Mouse (Mus musculus): ENCODE data around the gene Dgke. TPM values are rescaled to one million over a fixed set of nuclear protein-coding genes. Genes with fewer than 3 reads are reported as not detected.

Dgke gene
- polyA plus RNA-seq, 1 experiment from 2014 or later = 17.5 TPM

DNA sequence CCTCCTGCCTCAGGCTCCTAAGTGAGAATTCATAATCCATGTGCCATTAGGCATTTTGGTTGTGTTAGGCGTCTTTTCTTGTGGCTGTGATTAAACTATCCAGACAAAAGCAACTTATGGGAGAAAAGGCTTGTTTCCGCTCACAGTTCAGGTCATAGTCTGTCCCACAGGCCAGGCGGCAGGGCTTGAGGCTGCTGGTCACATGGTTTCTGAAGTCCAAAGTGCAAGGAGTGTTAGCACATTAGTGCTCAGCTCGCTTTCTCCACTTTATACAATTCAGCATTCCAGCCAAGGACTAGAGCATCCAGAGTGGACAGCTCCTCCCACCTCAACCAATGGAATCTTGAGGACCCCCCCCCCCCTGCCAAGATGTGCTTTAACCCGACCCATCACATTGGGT lies 54.4 kb downstream of the Dgke start:
- H3K4me3 ChIP-seq (replicated peaks) = no peak overlapping the region
- H3K9ac ChIP-seq (replicated peaks) = no peak overlapping the region
- ATAC-seq (ENCODE audit: low FRiP score) = no peak
- H3K9me3 ChIP-seq (replicated peaks) = no peaks in the 10 kb centered on the region
- no peak overlapping the region for H3K4me2 ChIP-seq
- no peaks in the 10 kb centered on the region for H3K36me3 ChIP-seq
- WGBS = 92% methylated on average over 5 of the region's 5 CpGs
- H3K4me1 ChIP-seq = no peaks in the 10 kb centered on the region
- no peaks in the 10 kb centered on the region for H3K27me3 ChIP-seq (replicated peaks)
- H3K27ac ChIP-seq (replicated peaks) = no peak overlapping the region

DNA sequence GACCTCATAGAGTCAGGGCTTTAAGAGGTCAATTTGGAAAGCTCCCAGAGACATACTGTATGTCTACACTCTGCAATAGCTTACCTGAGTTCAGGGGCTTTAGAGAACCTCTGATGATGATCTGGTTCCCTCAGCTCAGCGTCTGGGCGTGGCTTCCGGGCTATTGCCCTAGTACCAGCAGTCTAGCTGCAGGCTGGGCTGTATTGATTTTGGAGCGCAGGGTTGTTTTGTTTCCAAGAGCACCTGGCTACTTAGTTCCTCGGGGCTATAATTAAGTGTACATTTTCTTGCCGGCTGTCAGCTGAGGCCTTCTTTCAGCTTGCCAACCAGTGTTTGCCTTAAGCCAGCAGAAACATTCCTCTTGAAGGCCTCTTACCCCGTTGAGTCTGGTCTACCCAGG lies 57.2 kb downstream of the Dgke start:
- no peaks in the 10 kb centered on the region for H3K36me3 ChIP-seq
- WGBS = 81% methylated on average over 7 of the region's 7 CpGs
- no peaks in the 10 kb centered on the region for H3K4me1 ChIP-seq
- no peak overlapping the region for H3K4me2 ChIP-seq
- no peak overlapping the region for H3K9ac ChIP-seq (replicated peaks)
- no peaks in the 10 kb centered on the region for H3K9me3 ChIP-seq (replicated peaks)
- no peak overlapping the region for H3K4me3 ChIP-seq (replicated peaks)
- no peak overlapping the region for H3K27ac ChIP-seq (replicated peaks)
- ATAC-seq (ENCODE audit: low FRiP score) = no peak
- H3K27me3 ChIP-seq (replicated peaks) = no peaks in the 10 kb centered on the region

DNA sequence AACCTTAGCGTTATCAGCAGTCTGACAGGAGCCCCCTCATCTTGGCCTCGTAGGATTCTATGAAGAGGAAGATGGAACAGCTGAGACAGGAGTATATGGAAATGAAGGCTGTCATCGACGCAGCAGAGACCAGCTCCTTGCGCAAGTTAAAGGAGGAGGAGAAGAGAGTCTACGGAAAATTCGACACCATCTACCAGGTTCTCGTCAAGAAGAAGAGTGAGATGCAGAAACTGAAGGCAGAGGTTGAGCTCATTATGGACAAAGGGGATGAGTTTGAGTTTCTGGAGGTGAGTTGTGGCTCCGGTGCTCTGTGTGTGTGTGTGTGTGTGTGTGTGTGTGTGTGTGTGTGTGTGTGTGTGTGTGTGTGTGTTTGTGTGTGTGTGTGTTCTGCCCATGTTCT lies 57.6 kb downstream of the Dgke start:
- ATAC-seq (ENCODE audit: low FRiP score) = no peak
- H3K27ac ChIP-seq (replicated peaks) = no peak overlapping the region
- no peak overlapping the region for H3K9ac ChIP-seq (replicated peaks)
- H3K4me2 ChIP-seq = no peak overlapping the region
- H3K4me1 ChIP-seq = no peaks in the 10 kb centered on the region
- WGBS = 92% methylated on average over 9 of the region's 9 CpGs
- no peaks in the 10 kb centered on the region for H3K9me3 ChIP-seq (replicated peaks)
- H3K36me3 ChIP-seq = no peaks in the 10 kb centered on the region
- H3K4me3 ChIP-seq (replicated peaks) = no peak overlapping the region
- no peaks in the 10 kb centered on the region for H3K27me3 ChIP-seq (replicated peaks)

DNA sequence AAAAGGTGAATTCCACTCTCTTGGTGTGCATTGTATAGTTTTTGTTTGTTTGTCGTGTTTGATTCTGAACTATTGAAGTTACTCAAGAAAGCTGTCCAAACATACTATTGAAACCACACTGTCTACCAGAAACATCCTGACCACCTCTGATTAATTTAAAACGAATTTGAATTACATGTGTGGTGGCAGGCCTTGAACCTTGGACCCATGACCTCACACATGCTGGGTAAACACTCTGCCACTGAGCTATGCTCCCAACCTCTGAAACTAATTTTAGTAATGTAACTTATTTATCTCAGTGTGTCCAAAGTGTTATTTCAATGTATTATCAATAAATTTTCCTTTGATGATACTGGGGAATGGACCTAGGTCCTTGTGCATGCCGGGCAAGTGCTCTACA lies 59.1 kb downstream of the Dgke start:
- H3K4me1 ChIP-seq = 0 out of 2 replicates have a peak, but pooled peaks cover 3% of the 10 kb centered on the region
- H3K27ac ChIP-seq (replicated peaks) = no peak overlapping the region
- no peak overlapping the region for H3K4me3 ChIP-seq (replicated peaks)
- H3K27me3 ChIP-seq (replicated peaks) = no peaks in the 10 kb centered on the region
- ATAC-seq (ENCODE audit: low FRiP score) = no peak
- H3K4me2 ChIP-seq = no peak overlapping the region
- no peak overlapping the region for H3K9ac ChIP-seq (replicated peaks)
- WGBS = 88% methylated on average over 3 of the region's 3 CpGs
- H3K9me3 ChIP-seq (replicated peaks) = no peaks in the 10 kb centered on the region
- no peaks in the 10 kb centered on the region for H3K36me3 ChIP-seq

DNA sequence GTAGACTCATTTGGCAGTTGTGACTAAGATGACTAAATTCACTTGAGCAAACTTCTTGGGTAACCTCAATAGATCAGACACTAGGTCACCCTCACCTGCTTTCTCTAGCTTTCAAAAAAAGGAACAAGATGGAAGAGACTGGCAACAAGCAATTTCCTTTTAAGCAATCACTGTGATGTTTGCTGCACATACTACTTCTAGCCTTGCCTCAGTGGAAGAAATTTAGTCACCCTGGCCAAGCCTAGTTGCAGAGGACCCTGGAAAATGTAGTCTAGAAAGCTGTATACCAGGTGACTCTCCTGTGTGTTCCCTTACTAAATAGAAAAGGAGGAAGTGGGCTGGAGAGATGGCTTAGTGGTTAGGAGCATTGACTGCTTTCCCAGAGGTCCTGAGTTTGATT lies 60.2 kb downstream of the Dgke start:
- Histone ChIP-seq H3K4me3 (replicated peaks) (no peak overlapping the region), H3K27me3 (replicated peaks) (no peaks in the 10 kb centered on the region), H3K36me3 (no peaks in the 10 kb centered on the region), H3K27ac (replicated peaks) (no peak overlapping the region), H3K9ac (replicated peaks) (no peak overlapping the region), H3K9me3 (replicated peaks) (no peaks in the 10 kb centered on the region), H3K4me1 (0 out of 2 replicates have a peak, but pooled peaks cover 3% of the 10 kb centered on the region), H3K4me2 (no peak overlapping the region)
- ATAC-seq (ENCODE audit: low FRiP score) = no peak

DNA sequence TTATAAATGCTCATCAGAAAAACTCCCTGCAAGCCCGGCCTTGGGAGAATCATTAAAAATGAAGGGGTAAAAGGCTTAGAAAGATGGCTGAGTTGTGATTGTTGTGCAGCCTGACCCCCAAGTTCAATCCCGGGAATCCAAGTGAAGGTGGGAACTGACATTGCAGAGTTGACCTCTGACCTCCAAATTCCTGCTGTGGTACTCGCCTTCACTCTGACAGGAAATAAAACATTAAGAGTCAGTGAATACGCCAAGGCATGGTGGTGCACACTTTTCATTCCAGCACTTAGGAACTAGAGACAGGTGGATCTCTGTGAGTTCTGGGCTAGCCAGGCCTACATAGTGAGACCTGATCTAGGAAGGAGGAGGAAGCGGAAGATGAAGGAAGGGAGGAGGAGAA lies 61.2 kb downstream of the Dgke start:
- no peak for ATAC-seq (ENCODE audit: low FRiP score)
- H3K36me3 ChIP-seq = no peaks in the 10 kb centered on the region
- peaks cover 1% of the 10 kb centered on the region; the same call in 1 of the 2 replicates for H3K27me3 ChIP-seq (replicated peaks)
- no peaks in the 10 kb centered on the region for H3K9me3 ChIP-seq (replicated peaks)
- 0 out of 2 replicates have a peak, but pooled peaks cover 3% of the 10 kb centered on the region for H3K4me1 ChIP-seq
- no peak overlapping the region for H3K4me3 ChIP-seq (replicated peaks)
- H3K4me2 ChIP-seq = no peak overlapping the region
- 80% methylated on average over 5 of the region's 5 CpGs for WGBS
- no peak overlapping the region for H3K27ac ChIP-seq (replicated peaks)
- no peak overlapping the region for H3K9ac ChIP-seq (replicated peaks)

DNA sequence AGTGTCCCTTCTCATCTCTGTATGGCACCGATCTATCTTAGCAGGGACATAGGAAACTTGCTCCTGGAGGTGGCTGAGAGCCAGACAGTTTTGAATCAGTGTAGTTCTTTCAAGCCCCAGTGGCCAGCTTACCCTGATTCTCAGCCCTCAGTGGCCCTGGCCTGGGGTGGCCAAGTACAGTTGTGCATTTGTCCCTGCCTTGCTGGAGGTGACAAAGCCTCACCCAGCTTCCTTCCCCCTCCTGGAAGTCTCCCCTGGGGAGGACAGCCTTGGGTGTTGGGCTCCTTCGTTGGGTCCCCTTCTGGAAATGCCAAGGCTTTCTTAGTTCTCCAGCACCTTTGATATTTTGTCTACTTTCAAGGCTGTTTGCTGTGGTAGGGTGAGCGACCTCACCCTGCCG lies 62.9 kb downstream of the Dgke start:
- Histone ChIP-seq H3K4me1 (peaks cover 10% of the 10 kb centered on the region), H3K36me3 (no peaks in the 10 kb centered on the region), H3K27me3 (replicated peaks) (peaks cover 19% of the 10 kb centered on the region), H3K4me2 (no peak overlapping the region), H3K9me3 (replicated peaks) (no peaks in the 10 kb centered on the region), H3K27ac (replicated peaks) (no peak overlapping the region), H3K4me3 (replicated peaks) (no peak overlapping the region), H3K9ac (replicated peaks) (no peak overlapping the region)
- WGBS = 78% methylated on average over 4 of the region's 4 CpGs
- ATAC-seq (ENCODE audit: low FRiP score) = no peak

DNA sequence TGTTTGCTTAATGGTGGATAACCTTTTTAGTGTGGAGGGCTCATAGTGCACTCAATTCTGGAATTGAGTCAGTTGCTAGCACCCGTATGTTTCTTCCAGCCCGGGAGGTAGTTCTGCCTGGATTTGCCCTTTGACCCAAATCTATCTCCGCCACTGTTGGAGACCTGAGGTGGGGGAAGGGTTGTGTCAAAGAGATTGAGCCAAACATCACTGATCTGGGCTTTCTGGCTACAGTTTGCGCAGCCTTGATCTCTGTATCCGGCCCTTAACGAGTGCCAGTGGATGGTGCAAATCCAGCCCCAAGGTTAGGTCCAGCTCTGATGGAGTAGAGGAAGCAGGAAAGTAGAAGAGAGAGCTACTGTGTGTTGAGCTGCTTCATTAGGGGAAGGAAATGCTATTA lies 63.6 kb downstream of the Dgke start:
- Histone ChIP-seq H3K4me1 (peaks cover 10% of the 10 kb centered on the region), H3K9ac (replicated peaks) (no peak overlapping the region), H3K36me3 (no peaks in the 10 kb centered on the region), H3K9me3 (replicated peaks) (no peaks in the 10 kb centered on the region), H3K27me3 (replicated peaks) (peaks cover 19% of the 10 kb centered on the region), H3K4me2 (peak overlapping the region; percentile 17; the same call in 1 of the 2 replicates), H3K27ac (replicated peaks) (no peak overlapping the region), H3K4me3 (replicated peaks) (no peak overlapping the region)
- ATAC-seq (ENCODE audit: low FRiP score) = no peak
- 78% methylated on average over 6 of the region's 6 CpGs for WGBS

DNA sequence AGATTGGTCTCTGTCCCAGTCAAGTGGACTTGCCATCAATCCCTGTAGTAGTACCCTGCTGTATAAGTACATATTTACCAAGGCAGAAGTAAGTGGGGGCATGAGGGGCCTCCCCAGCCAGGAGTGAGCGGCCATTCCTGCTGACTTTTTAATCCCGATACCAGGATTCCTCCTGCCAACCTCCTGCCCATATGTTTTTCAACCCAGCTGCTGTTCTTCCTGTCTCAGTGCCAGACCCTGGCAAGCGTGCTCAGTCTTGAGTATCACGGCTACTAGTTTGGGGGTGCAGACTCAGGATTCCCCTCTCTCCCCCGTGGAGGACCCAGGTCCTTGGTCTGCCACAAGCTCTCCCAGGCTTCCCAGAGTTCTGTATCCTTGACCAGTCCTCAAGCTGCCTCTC lies 64.0 kb downstream of the Dgke start:
- no peak for ATAC-seq (ENCODE audit: low FRiP score)
- 71% methylated on average over 5 of the region's 5 CpGs for WGBS
- Histone ChIP-seq H3K36me3 (no peaks in the 10 kb centered on the region), H3K9me3 (replicated peaks) (no peaks in the 10 kb centered on the region), H3K4me3 (replicated peaks) (no peak overlapping the region), H3K4me2 (peak overlapping the region; percentile 17), H3K27ac (replicated peaks) (no peak overlapping the region), H3K9ac (replicated peaks) (no peak overlapping the region), H3K4me1 (peaks cover 10% of the 10 kb centered on the region), H3K27me3 (replicated peaks) (peaks cover 19% of the 10 kb centered on the region)

DNA sequence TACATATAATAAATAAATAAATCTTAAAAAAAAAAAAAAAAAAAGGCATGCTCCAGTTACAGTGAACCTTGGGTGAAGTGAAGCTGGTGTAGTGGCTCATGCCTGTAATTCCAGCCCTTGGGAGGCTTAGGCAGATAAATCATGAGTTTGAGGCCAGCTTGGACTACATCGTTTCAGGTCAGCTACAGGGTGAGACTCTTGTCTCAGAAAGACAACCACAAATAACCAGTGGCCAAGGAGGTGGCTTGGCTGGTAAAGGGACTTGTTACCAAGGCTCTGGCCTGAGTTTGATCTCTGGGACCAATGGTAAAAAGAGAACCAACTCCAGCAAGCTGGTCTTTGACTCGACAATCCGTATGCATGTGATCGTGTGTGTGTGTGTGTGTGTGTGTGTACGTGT lies 64.6 kb downstream of the Dgke start:
- H3K27me3 ChIP-seq (replicated peaks) = peaks cover 19% of the 10 kb centered on the region
- WGBS = 91% methylated on average over 5 of the region's 5 CpGs
- H3K36me3 ChIP-seq = no peaks in the 10 kb centered on the region
- no peaks in the 10 kb centered on the region for H3K9me3 ChIP-seq (replicated peaks)
- ATAC-seq (ENCODE audit: low FRiP score) = no peak
- H3K4me1 ChIP-seq = peaks cover 10% of the 10 kb centered on the region
- no peak overlapping the region for H3K4me3 ChIP-seq (replicated peaks)
- no peak overlapping the region for H3K27ac ChIP-seq (replicated peaks)
- no peak overlapping the region for H3K9ac ChIP-seq (replicated peaks)
- H3K4me2 ChIP-seq = peak overlapping the region; percentile 17; the same call in 1 of the 2 replicates

DNA sequence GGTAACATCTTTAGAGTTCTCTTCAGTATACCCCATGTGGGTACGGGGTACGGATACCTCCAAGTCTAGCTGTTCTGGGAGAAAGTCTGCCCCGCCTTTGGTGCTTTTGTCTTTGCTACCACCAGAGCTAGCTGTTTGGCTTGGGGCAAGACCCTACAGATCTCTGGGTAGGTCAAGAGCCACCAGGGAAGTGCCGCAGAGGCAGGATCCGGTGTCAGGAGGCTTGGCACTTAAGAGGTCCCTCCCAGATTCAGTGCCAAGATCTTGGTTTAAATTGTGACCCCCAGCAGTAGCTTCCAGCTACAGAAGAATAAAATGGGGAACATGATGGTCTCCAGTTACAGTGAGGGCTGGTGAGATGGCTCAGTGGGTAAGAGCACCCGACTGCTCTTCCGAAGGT lies 65.1 kb downstream of the Dgke start:
- Histone ChIP-seq H3K27ac (replicated peaks) (no peak overlapping the region), H3K4me2 (peak overlapping the region; percentile 9; the same call in 1 of the 2 replicates), H3K9me3 (replicated peaks) (no peaks in the 10 kb centered on the region), H3K27me3 (replicated peaks) (peaks cover 19% of the 10 kb centered on the region), H3K9ac (replicated peaks) (no peak overlapping the region), H3K4me3 (replicated peaks) (no peak overlapping the region), H3K36me3 (no peaks in the 10 kb centered on the region), H3K4me1 (peaks cover 10% of the 10 kb centered on the region)
- no peak for ATAC-seq (ENCODE audit: low FRiP score)
- WGBS = 96% methylated on average over 7 of the region's 7 CpGs

DNA sequence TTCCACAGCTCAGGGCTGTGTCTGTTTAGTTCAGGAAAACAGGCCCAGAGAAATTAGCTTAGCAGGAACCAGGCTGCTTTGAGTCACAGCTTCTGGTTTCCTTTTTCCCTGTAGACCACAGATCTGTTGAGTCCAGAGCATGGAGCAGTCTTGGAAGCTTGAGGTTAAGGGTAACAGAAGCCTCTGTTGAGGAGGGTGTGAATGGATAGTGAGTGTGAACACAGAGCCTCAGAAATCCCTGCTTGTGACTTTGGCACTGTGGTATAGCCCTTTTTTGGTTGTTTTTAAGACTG lies 66.2 kb downstream of the Dgke start:
- Histone ChIP-seq H3K27me3 (replicated peaks) (peaks cover 19% of the 10 kb centered on the region), H3K9me3 (replicated peaks) (no peaks in the 10 kb centered on the region), H3K4me3 (replicated peaks) (peak overlapping the region; percentile 42; the same call in 1 of the 2 replicates), H3K4me2 (peak overlapping the region; percentile 55), H3K9ac (replicated peaks) (no peak overlapping the region), H3K4me1 (peaks cover 10% of the 10 kb centered on the region), H3K36me3 (no peaks in the 10 kb centered on the region), H3K27ac (replicated peaks) (no peak overlapping the region)
- ATAC-seq (ENCODE audit: low FRiP score) = no peak

Measured in neural tube, embryonic 15.5 days (tissue).